Mouse (Mus musculus): Measurements from ENCODE around the gene Olfr1509. TPM values are rescaled to one million over a fixed set of nuclear protein-coding genes. Genes with fewer than 3 reads are reported as not detected.

The Olfr1509 gene
- polyA plus RNA-seq (2015; fragmentation: Nextera tagmentation; extraction: Ambion mirVana): not detected in 2 replicates

GRCm38 (mm10) chr14:52442690-52443089 is at the start of gene Olfr1509:
TSS of gene Olfr1509 (plus strand) at chr14:52442990.

GRCm38 (mm10) chr14:52397279-52397678 is 45.5 kb upstream of the Olfr1509 start, which contains the start of gene Olfr1511:
TSS of gene Olfr1511 (minus strand) at chr14:52397379.

GRCm38 (mm10) chr14:52414273-52414672 is 28.5 kb upstream of the Olfr1509 start, which contains the start of gene Olfr1510:
TSS of gene Olfr1510 (minus strand) at chr14:52414373.

GRCm38 (mm10) chr14:52467395-52467794 is 24.6 kb downstream of the Olfr1509 start, which contains the start of gene Olfr1508:
TSS of gene Olfr1508 (minus strand) at chr14:52467495.

GRCm38 (mm10) chr14:52495516-52495915 is 52.7 kb downstream of the Olfr1509 start, which contains the start of gene Olfr1507:
TSS of gene Olfr1507 (minus strand) at chr14:52495749.

Other genes starting within 250 kb of the Olfr1509 start
- gene Supt16, start 245.6 kb upstream of the Olfr1509 start, polyA plus RNA-seq (2015; fragmentation: Nextera tagmentation; extraction: Ambion mirVana): 17.0 and 23.9 TPM in 2 replicates
- 20.6 and 25.1 TPM in 2 replicates for gene Chd8, start 185.2 kb upstream of the Olfr1509 start, polyA plus RNA-seq (2015; fragmentation: Nextera tagmentation; extraction: Ambion mirVana)
- gene Tox4, start 163.8 kb upstream of the Olfr1509 start, polyA plus RNA-seq (2015; fragmentation: Nextera tagmentation; extraction: Ambion mirVana): 24.0 and 36.6 TPM in 2 replicates
- gene Rab2b, start 163.4 kb upstream of the Olfr1509 start, polyA plus RNA-seq (2015; fragmentation: Nextera tagmentation; extraction: Ambion mirVana): 25.4 and 31.6 TPM in 2 replicates
- gene Mettl3, start 137.9 kb upstream of the Olfr1509 start, polyA plus RNA-seq (2015; fragmentation: Nextera tagmentation; extraction: Ambion mirVana): 18.7 and 20.8 TPM in 2 replicates
- gene Sall2, start 114.2 kb upstream of the Olfr1509 start, polyA plus RNA-seq (2015; fragmentation: Nextera tagmentation; extraction: Ambion mirVana): 5.8 TPM in 2 replicates
- gene Olfr1513, start 86.6 kb upstream of the Olfr1509 start, polyA plus RNA-seq (2015; fragmentation: Nextera tagmentation; extraction: Ambion mirVana): not detected in 2 replicates
- gene Olfr1512, start 63.8 kb upstream of the Olfr1509 start, polyA plus RNA-seq (2015; fragmentation: Nextera tagmentation; extraction: Ambion mirVana): not detected in 2 replicates
- not detected in 2 replicates for gene Olfr1511, start 45.6 kb upstream of the Olfr1509 start, polyA plus RNA-seq (2015; fragmentation: Nextera tagmentation; extraction: Ambion mirVana)
- gene Olfr1510, start 28.6 kb upstream of the Olfr1509 start, polyA plus RNA-seq (2015; fragmentation: Nextera tagmentation; extraction: Ambion mirVana): not detected in 2 replicates
- gene Olfr1508, start 24.5 kb downstream of the Olfr1509 start, polyA plus RNA-seq (2015; fragmentation: Nextera tagmentation; extraction: Ambion mirVana): not detected in 2 replicates
- gene Olfr1507, start 52.8 kb downstream of the Olfr1509 start, polyA plus RNA-seq (2015; fragmentation: Nextera tagmentation; extraction: Ambion mirVana): not detected in 2 replicates